Mouse (Mus musculus) liver, embryonic 14.5 days (tissue): Measurements from ENCODE around the gene Arid1b. TPM values are rescaled to one million over a fixed set of nuclear protein-coding genes. Genes with fewer than 3 reads are reported as not detected.
A peak's percentile ranks its signal among the peaks of the same experiment; 100 is the strongest.

Source experiments
- ATAC-seq: fragments of 200-750 bp; cut with Nextera tagmentation; 2 replicates; pipeline ENCODE4 v1.8.0; 2017; ENCODE audit warnings: moderate number of reproducible peaks, mild to moderate bottlenecking, moderate library complexity; ENCODE audit not compliant: insufficient read depth
- DNase-seq, 3 experiments: peaks; one replicate each; pipeline ENCODE4 v3.0.0-alpha.2; 2012 to 2013; ENCODE audit warnings: low read depth in 3 of 3, low spot score in 3 of 3
- H3K27ac ChIP-seq: fragments of 300-500 bp; sonication (generic); 2 replicates; pipeline ENCODE4 v1.5.1; 2014; ENCODE audit warnings: moderate library complexity, mild to moderate bottlenecking, control low read depth, inconsistent platforms
- H3K27me3 ChIP-seq: fragments of 300-500 bp; sonication (generic); 2 replicates; pipeline ENCODE4 v1.6.1; 2014; ENCODE audit warnings: mild to moderate bottlenecking, low read length, moderate library complexity; ENCODE audit not compliant: control insufficient read depth, insufficient read depth
- H3K36me3 ChIP-seq: fragments of 300-500 bp; sonication (generic); replicated peaks from 2 replicates; pipeline ENCODE4 v1.6.1; 2014; ENCODE audit warnings: low read depth; ENCODE audit not compliant: control insufficient read depth, insufficient read depth
- H3K4me1 ChIP-seq, 2 experiments: fragments of 200-500 bp in 1 of 2; fragments of 300-500 bp in 1 of 2; sonication (generic) in 1 of 2; replicated peaks; 2 replicates each; pipeline ENCODE4 v1.6.1; 2012 to 2014; ENCODE audit warnings: antibody characterized with exemption in 1 of 2, inconsistent platforms in 1 of 2, low read length in 1 of 2; ENCODE audit not compliant: control insufficient read depth in 2 of 2, insufficient read depth in 2 of 2
- H3K4me2 ChIP-seq: fragments of 300-500 bp; sonication (generic); 2 replicates; pipeline ENCODE4 v1.6.1; 2014; ENCODE audit warnings: low read depth, mild to moderate bottlenecking, control low read depth, moderate library complexity
- H3K4me3 ChIP-seq, 2 experiments: fragments of 200-500 bp in 1 of 2; fragments of 300-500 bp in 1 of 2; sonication (generic) in 1 of 2; 2 replicates each; pipeline ENCODE4 v1.5.1; 2012 to 2014; ENCODE audit warnings: low read depth in 2 of 2, low read length in 2 of 2, mild to moderate bottlenecking in 2 of 2, control low read depth in 1 of 2, inconsistent platforms in 1 of 2, moderate library complexity in 1 of 2; ENCODE audit not compliant: insufficient read depth in 1 of 2
- H3K9ac ChIP-seq: fragments of 300-500 bp; sonication (generic); replicated peaks from 2 replicates; pipeline ENCODE4 v1.6.1; 2014; ENCODE audit warnings: mild to moderate bottlenecking, control low read depth, moderate library complexity
- H3K9me3 ChIP-seq: fragments of 300-500 bp; sonication (generic); 2 replicates; pipeline ENCODE4 v1.6.1; 2016; ENCODE audit warnings: low read length, mixed read lengths; ENCODE audit not compliant: control insufficient read depth
- CTCF ChIP-seq: IDR thresholded peaks from 2 replicates; pipeline ENCODE4 v1.5.1; 2016; ENCODE audit warnings: antibody characterized with exemption, low read depth, control low read depth
- EP300 ChIP-seq: IDR thresholded peaks from 2 replicates; pipeline ENCODE4 v1.6.1; 2016; ENCODE audit warnings: antibody characterized with exemption, low read depth
- WGBS: fragments of 180-500 bp; shearing (Covaris S2); extraction: QIAGEN DNeasy Blood & Tissue Kit; methylation state at CpG from one replicate; pipeline ENCODE4 v1.1.7; 2014; ENCODE audit not compliant: insufficient replicate concordance; 5-methylcytosine and 5-hydroxymethylcytosine counted together
- polyA plus RNA-seq, 2 experiments: library from polyadenylated mRNA; depleted of rRNA in 1 of 2; stranded (reverse) in 1 of 2; unstranded in 1 of 2; fragments of >200 nt; fragmentation: Nextera tagmentation in 1 of 2; extraction: Ambion mirVana in 1 of 2; gene quantifications; 2 replicates each; pipeline versions ENCODE4 v1.2.1 to v1.2.3; 2012 to 2014

Arid1b gene
- polyA plus RNA-seq, 2 experiments = 2.6 to 3.1 TPM

GRCm38 (mm10) chr17:5212166-5212565 lies 218.0 kb downstream of the Arid1b start:
- Histone ChIP-seq H3K27me3 (no peaks in the 10 kb centered on the region), H3K4me1 (peaks cover 0 to 19% of the 10 kb centered on the region in 2 experiments; a peak in 2 of 4 replicates), H3K9me3 (no peaks in the 10 kb centered on the region), H3K36me3 (no peaks in the 10 kb centered on the region), H3K27ac (no peak overlapping the region), H3K4me3 (no peak overlapping the region), H3K9ac (no peak overlapping the region), H3K4me2 (no peak overlapping the region)
- WGBS = 73% methylated on average over 12 of the region's 12 CpGs
- no peak for ATAC-seq
- DNase-seq = no peak
- TF ChIP-seq EP300 (no peak), CTCF (no peak)

GRCm38 (mm10) chr17:5213441-5213840 lies 219.3 kb downstream of the Arid1b start:
- no peaks in the 10 kb centered on the region for H3K36me3 ChIP-seq
- 58% methylated on average over 6 of the region's 6 CpGs for WGBS
- no peak for ATAC-seq

GRCm38 (mm10) chr17:5215352-5215751 lies 221.2 kb downstream of the Arid1b start:
- Histone ChIP-seq H3K4me1 (peaks cover 0 to 18% of the 10 kb centered on the region in 2 experiments; a peak in 2 of 4 replicates), H3K4me2 (no peak overlapping the region), H3K9ac (no peak overlapping the region), H3K36me3 (no peaks in the 10 kb centered on the region), H3K4me3 (no peak overlapping the region), H3K9me3 (no peaks in the 10 kb centered on the region), H3K27me3 (no peaks in the 10 kb centered on the region), H3K27ac (no peak overlapping the region)
- TF ChIP-seq CTCF = no peak
- no peak for TF ChIP-seq EP300
- no peak for DNase-seq
- 72% methylated on average over 4 of the region's 4 CpGs for WGBS
- no peak for ATAC-seq

More at GRCm38 (mm10) chr17:5213441-5213840, 219.3 kb downstream of the Arid1b start:
- Histone ChIP-seq H3K4me3 (no peak overlapping the region), H3K27me3 (no peaks in the 10 kb centered on the region), H3K9ac (no peak overlapping the region), H3K4me1 (peaks cover 0 to 19% of the 10 kb centered on the region in 2 experiments; a peak in 2 of 4 replicates), H3K27ac (no peak overlapping the region), H3K4me2 (no peak overlapping the region), H3K9me3 (no peaks in the 10 kb centered on the region)
- no peak for TF ChIP-seq CTCF
- TF ChIP-seq EP300 = no peak
- no peak for DNase-seq

GRCm38 (mm10) chr17:5216965-5217546 lies 222.9 kb downstream of the Arid1b start:
- H3K36me3 ChIP-seq = no peaks in the 10 kb centered on the region
- H3K4me1 ChIP-seq = peaks cover 0 to 15% of the 10 kb centered on the region in 2 experiments; a peak in 2 of 4 replicates
- no peak overlapping the region for H3K27ac ChIP-seq
- peak; percentile 9; the same call in 1 of the 2 replicates for TF ChIP-seq CTCF
- no peak for TF ChIP-seq EP300
- no peaks in the 10 kb centered on the region for H3K9me3 ChIP-seq
- no peak overlapping the region for H3K4me3 ChIP-seq
- no peaks in the 10 kb centered on the region for H3K27me3 ChIP-seq
- DNase-seq (peak in 1 of 3 experiments; percentile 26), ATAC-seq (peak; percentile 67)
- WGBS = 66% methylated on average over 10 of the region's 10 CpGs
- no peak overlapping the region for H3K4me2 ChIP-seq
- no peak overlapping the region for H3K9ac ChIP-seq

- no peak overlapping the region for H3K4me3 ChIP-seq
- WGBS = 63% methylated on average over 9 of the region's 9 CpGs
- TF ChIP-seq CTCF (peak; percentile 48), EP300 (no peak)
- DNase-seq = no peak
- H3K9me3 ChIP-seq = no peaks in the 10 kb centered on the region
- no peak for ATAC-seq
- H3K4me1 ChIP-seq = peaks cover 0 to 14% of the 10 kb centered on the region in 2 experiments; a peak in 2 of 4 replicates
- no peaks in the 10 kb centered on the region for H3K27me3 ChIP-seq
- no peak overlapping the region for H3K9ac ChIP-seq
- no peak overlapping the region for H3K4me2 ChIP-seq
- H3K27ac ChIP-seq = no peak overlapping the region
- H3K36me3 ChIP-seq = no peaks in the 10 kb centered on the region
Observed at GRCm38 (mm10) chr17:5217852-5218845, 224.0 kb downstream of the Arid1b start.
